Mouse (Mus musculus) Patski (cell line): ENCODE measurements around the gene Pold2. TPM values are rescaled to one million over a fixed set of nuclear protein-coding genes. Genes with fewer than 3 reads are reported as not detected.

Source experiments
- ATAC-seq: fragments of 100-300 bp; one replicate; pipeline ENCODE4 v1.8.0; 2021
- CTCF ChIA-PET: fragments of 350-600 bp; sonication (Branson Sonifier 250); formaldehyde crosslinking; loops from one replicate; lab custom pipeline; 2022; ENCODE audit warnings: inconsistent platforms; lab: Charles Lee
- POLR2A ChIA-PET: fragments of 350-600 bp; sonication (Branson Sonifier 250); formaldehyde crosslinking; loops from one replicate; lab custom pipeline; 2022; ENCODE audit warnings: antibody characterized with exemption, inconsistent platforms; lab: Charles Lee
- DNase-seq: peaks from one replicate; pipeline ENCODE4 v3.0.0-alpha.2; 2011; ENCODE audit warnings: low read depth, low spot score
- H3K27me3 ChIP-seq: fragments of 371-371 bp; one replicate; pipeline ENCODE4 v1.5.1; 2021
- CTCF ChIP-seq: fragments of 100-300 bp; IDR thresholded peaks from one replicate; pipeline ENCODE4 v1.5.1; 2021
- in situ Hi-C: fragments of 300-500 bp; cut with MboI; formaldehyde crosslinking; loops from 3 replicates; pipeline ENCODE4 v1.11.1; 2018; ENCODE audit warnings: low pct_unique_long_range_greater_than_20kb, mixed read lengths
- polyA plus RNA-seq: library from polyadenylated mRNA; unstranded; gene quantifications from one replicate; pipeline ENCODE4 v1.2.3, GENCODE M21; 2021

Pold2 gene
- polyA plus RNA-seq, 1 experiment from 2014 or later = 76.9 TPM

GRCm38 (mm10) chr11:5841751-5842150 is 36.3 kb downstream of the Pold2 start:
- no peak for TF ChIP-seq CTCF
- no peak for ATAC-seq
- H3K27me3 ChIP-seq = no peaks in the 10 kb centered on the region
- in situ Hi-C loops = no loop called here
- no peak for DNase-seq
- ChIA-PET CTCF (interaction anchor here (1.4 kb wide), 1 partner anchor 38 kb away, joined by 3 read pairs; no protein-coding TSS in a partner anchor), POLR2A (no interaction called here)

- in situ Hi-C loops = no loop called here
- ChIA-PET CTCF (interaction anchor here (1.0 to 2.0 kb wide), 2 partner anchors 46 to 64 kb away, joined by 3 to 6 read pairs; no protein-coding TSS in a partner anchor), POLR2A (interaction anchor here (1.9 kb wide), 1 partner anchor 37 kb away, joined by 5 read pairs; no protein-coding TSS in a partner anchor)
- H3K27me3 ChIP-seq = no peaks in the 10 kb centered on the region
- no peak for ATAC-seq
- TF ChIP-seq CTCF = no peak
- DNase-seq = no peak
Observed at GRCm38 (mm10) chr11:5840346-5840745, 37.7 kb downstream of the Pold2 start.

GRCm38 (mm10) chr11:5837251-5838246 is 40.5 kb downstream of the Pold2 start, which contains the start of gene Polm:
Gene Polm (minus strand): TSS chr11:5838016.
- ChIA-PET POLR2A (interaction anchor here (0.7 to 3.5 kb wide), 9 partner anchors 12 to 53 kb away, joined by 3 to 20 read pairs (median 7); partner anchors contain the start of genes Aebp1 and Pold2), CTCF (interaction anchor here (0.9 to 7.3 kb wide), 12 partner anchors 10 to 110 kb away, joined by 3 to 82 read pairs (median 6); partner anchors contain the start of genes Dbnl, Pgam2 and Pold2)
- H3K27me3 ChIP-seq = no peaks in the 10 kb centered on the region
- TF ChIP-seq CTCF = peak; percentile 90
- DNase-seq (no peak), ATAC-seq (peak; percentile 92)
- in situ Hi-C loops = no loop called here

GRCm38 (mm10) chr11:5836126-5836525 is 42.0 kb downstream of the Pold2 start:
- in situ Hi-C loops = no loop called here
- ATAC-seq (peak; percentile 13), DNase-seq (no peak)
- TF ChIP-seq CTCF = no peak
- ChIA-PET CTCF (interaction anchor here (0.7 to 7.3 kb wide), 21 partner anchors 11 to 111 kb away, joined by 3 to 82 read pairs (median 5); partner anchors contain the start of genes Dbnl, Pgam2 and Pold2), POLR2A (interaction anchor here (0.7 to 3.5 kb wide), 11 partner anchors 14 to 74 kb away, joined by 3 to 20 read pairs (median 5); partner anchors contain the start of genes Pold2 and Urgcp)
- no peaks in the 10 kb centered on the region for H3K27me3 ChIP-seq

GRCm38 (mm10) chr11:5835057-5835456 is 43.0 kb downstream of the Pold2 start:
- POLR2A ChIA-PET = interaction anchor here (0.8 to 3.5 kb wide), 6 partner anchors 15 to 51 kb away, joined by 3 to 20 read pairs (median 4); partner anchors contain the start of gene Pold2
- in situ Hi-C loops = no loop called here
- CTCF ChIA-PET = interaction anchor here (1.3 to 7.3 kb wide), 8 partner anchors 12 to 78 kb away, joined by 3 to 82 read pairs (median 7); partner anchors contain the start of genes Dbnl and Pold2
- H3K27me3 ChIP-seq = no peaks in the 10 kb centered on the region
- ATAC-seq (no peak), DNase-seq (no peak)
- TF ChIP-seq CTCF = no peak

- ChIA-PET POLR2A (interaction anchor here (1.0 to 2.2 kb wide), 4 partner anchors 26 to 52 kb away, joined by 3 to 6 read pairs (median 4); no protein-coding TSS in a partner anchor), CTCF (interaction anchor here (1.3 to 7.3 kb wide), 4 partner anchors 13 to 52 kb away, joined by 3 to 82 read pairs (median 29); partner anchors contain the start of genes Dbnl and Pold2)
- no peaks in the 10 kb centered on the region for H3K27me3 ChIP-seq
- no peak for TF ChIP-seq CTCF
- ATAC-seq (no peak), DNase-seq (no peak)
- in situ Hi-C loops = no loop called here
Observed at GRCm38 (mm10) chr11:5834506-5834905, 43.6 kb downstream of the Pold2 start.

- CTCF ChIA-PET = no interaction called here
Observed at GRCm38 (mm10) chr11:5829327-5829726, 48.8 kb downstream of the Pold2 start.

GRCm38 (mm10) chr11:5828509-5829191 is 49.4 kb downstream of the Pold2 start:
- no peaks in the 10 kb centered on the region for H3K27me3 ChIP-seq
- in situ Hi-C loops = no loop called here
- ChIA-PET POLR2A (no interaction called here), CTCF (interaction anchor here (1.1 kb wide), 2 partner anchors 39 to 58 kb away, joined by 3 read pairs; no protein-coding TSS in a partner anchor)
- ATAC-seq = no peak
- no peak for TF ChIP-seq CTCF
- DNase-seq = no peak

More at GRCm38 (mm10) chr11:5829327-5829726, 48.8 kb downstream of the Pold2 start:
- POLR2A ChIA-PET = no interaction called here
- DNase-seq (no peak), ATAC-seq (no peak)
- no peak for TF ChIP-seq CTCF
- in situ Hi-C loops = no loop called here
- H3K27me3 ChIP-seq = no peaks in the 10 kb centered on the region

GRCm38 (mm10) chr11:5827931-5828330 is 50.2 kb downstream of the Pold2 start:
- ChIA-PET POLR2A (no interaction called here), CTCF (interaction anchor here (1.1 kb wide), 2 partner anchors 39 to 59 kb away, joined by 3 read pairs; no protein-coding TSS in a partner anchor)
- TF ChIP-seq CTCF = no peak
- in situ Hi-C loops = no loop called here
- H3K27me3 ChIP-seq = no peaks in the 10 kb centered on the region
- ATAC-seq = no peak
- no peak for DNase-seq
